ENCODE assay signal across 10 mouse cellular contexts in genomic region chr10:57488591-57488990, GRCm38 (mm10). TPM values are rescaled to one million over a fixed set of nuclear protein-coding genes. Genes with fewer than 3 reads are reported as not detected.
A peak's percentile ranks its signal among the peaks of the same experiment; 100 is the strongest.
DNase-seq lines count a peak whose midpoint lies in the region; ATAC-seq and TF ChIP-seq lines count a peak whose summit lies in the region.
"Had no signal": no experiment of that assay in that cellular context is flagged by ENCODE, and none has a peak within 500 bp of the region (broad histone marks: within the 10 kb centered on the region; RNA-seq: fewer than 3 reads in every experiment).

No protein-coding gene starts in this region.

- no peak for TF ChIP-seq POLR2A in ES-Bruce4 (IDR thresholded peaks at IDR 0.05; ENCODE audit: insufficient read depth, low read length)

- DNase-seq in heart, postnatal 0 days (ENCODE audit: low spot score), result no peak
- DNase-seq in heart, postnatal 36 days, result no peak
- DNase-seq in hindbrain, embryonic 10.5 days (ENCODE audit: low spot score), result no peak
- DNase-seq in midbrain, embryonic 14.5 days, result no peak
- DNase-seq in ovary, postnatal 10 days (ENCODE audit: low spot score), result no peak
- no peak for DNase-seq in testis, postnatal 10 days (ENCODE audit: low spot score)
- DNase-seq: heart, postnatal 4 days had no signal

- H3K27ac ChIP-seq in heart, postnatal 0 days (ENCODE audit: low read depth), result no peak overlapping the region
- no peak overlapping the region for H3K27ac ChIP-seq in ES-Bruce4 (ENCODE audit: insufficient read depth, low read length)
- H3K27ac ChIP-seq in hindbrain, embryonic 10.5 days, result no peak overlapping the region
- H3K27ac ChIP-seq in midbrain, embryonic 14.5 days (replicated peaks; ENCODE audit: low read depth, low read length), result no peak overlapping the region

- no peak overlapping the region for H3K4me3 ChIP-seq in heart, postnatal 0 days (ENCODE audit: low read depth, low read length)
- no peak overlapping the region for H3K4me3 ChIP-seq in ES-Bruce4 (ENCODE audit: low read depth, low read length)
- peak overlapping the region; percentile 94 for H3K4me3 ChIP-seq in hindbrain, embryonic 10.5 days
- H3K4me3 ChIP-seq in midbrain, embryonic 14.5 days (replicated peaks; ENCODE audit: low read depth, low read length), result peak overlapping the region; percentile 95

- no peak for TF ChIP-seq EP300 in heart, postnatal 0 days (IDR thresholded peaks at IDR 0.05; ENCODE audit: low read depth)
- no peak for TF ChIP-seq EP300 in ES-Bruce4 (IDR thresholded peaks at IDR 0.05; ENCODE audit: insufficient read depth, low read depth, low read length)

- intact Hi-C loops in heart, postnatal 36 days (cut with DNase I), result loop anchor here (10.0 kb wide), 2 partner anchors 306 to 1264 kb away; partner anchors contain the start of genes Smpdl3a and Tbc1d32

- H3K4me1 ChIP-seq in heart, postnatal 0 days (ENCODE audit: control insufficient read depth, insufficient read depth), result peaks cover 13% of the 10 kb centered on the region; the same call in 1 of the 2 replicates
- peaks cover 4% of the 10 kb centered on the region for H3K4me1 ChIP-seq in ES-Bruce4 (ENCODE audit: control insufficient read depth, insufficient read depth, low read length)
- peaks cover 24% of the 10 kb centered on the region for H3K4me1 ChIP-seq in hindbrain, embryonic 10.5 days (replicated peaks)
- peaks cover 25% of the 10 kb centered on the region for H3K4me1 ChIP-seq in midbrain, embryonic 14.5 days (ENCODE audit: control insufficient read depth, insufficient read depth, low read length)

- no peak overlapping the region for H3K9ac ChIP-seq in heart, postnatal 0 days (replicated peaks; ENCODE audit: low read depth, low read length)
- peak overlapping the region; percentile 35; the same call in 1 of the 2 replicates for H3K9ac ChIP-seq in ES-Bruce4 (ENCODE audit: low read depth, poor library complexity, severe bottlenecking)
- no peak overlapping the region for H3K9ac ChIP-seq in midbrain, embryonic 14.5 days (replicated peaks; ENCODE audit: low read length)

- no peaks in the 10 kb centered on the region for H3K9me3 ChIP-seq in heart, postnatal 0 days (replicated peaks; ENCODE audit: control insufficient read depth, low read length)
- H3K9me3 ChIP-seq in ES-Bruce4 (replicated peaks; ENCODE audit: control insufficient read depth, insufficient read depth, low read length, poor library complexity, severe bottlenecking), result no peaks in the 10 kb centered on the region
- peaks cover 5% of the 10 kb centered on the region; the same call in 1 of the 2 replicates for H3K9me3 ChIP-seq in hindbrain, embryonic 10.5 days
- no peaks in the 10 kb centered on the region for H3K9me3 ChIP-seq in midbrain, embryonic 14.5 days (ENCODE audit: control insufficient read depth, low read length)

- H3K4me2 ChIP-seq in heart, postnatal 0 days (ENCODE audit: low read depth, low read length), result no peak overlapping the region; the same call in 1 of the 2 replicates
- peak overlapping the region; percentile 68 for H3K4me2 ChIP-seq in midbrain, embryonic 14.5 days (ENCODE audit: low read length)

- no peaks in the 10 kb centered on the region for H3K36me3 ChIP-seq in heart, postnatal 0 days (replicated peaks; ENCODE audit: control insufficient read depth, insufficient read depth, low read length)
- H3K36me3 ChIP-seq in ES-Bruce4 (ENCODE audit: control insufficient read depth, insufficient read depth, low read length, poor library complexity, severe bottlenecking), result peaks cover 3% of the 10 kb centered on the region; the same call in 1 of the 2 replicates
- H3K36me3 ChIP-seq in hindbrain, embryonic 10.5 days, result peaks cover 38% of the 10 kb centered on the region
- H3K36me3 ChIP-seq in midbrain, embryonic 14.5 days (ENCODE audit: control insufficient read depth, insufficient read depth, low read length), result no peaks in the 10 kb centered on the region

- H3K27me3 ChIP-seq in heart, postnatal 0 days (ENCODE audit: control insufficient read depth, insufficient read depth, low read length), result no peaks in the 10 kb centered on the region
- no peaks in the 10 kb centered on the region; the same call in 1 of the 2 replicates for H3K27me3 ChIP-seq in ES-Bruce4 (ENCODE audit: control insufficient read depth, insufficient read depth, low read length, poor library complexity, severe bottlenecking)
- H3K27me3 ChIP-seq in hindbrain, embryonic 10.5 days (ENCODE audit: insufficient read depth, poor library complexity, severe bottlenecking), result no peaks in the 10 kb centered on the region
- no peaks in the 10 kb centered on the region for H3K27me3 ChIP-seq in midbrain, embryonic 14.5 days (ENCODE audit: control insufficient read depth, insufficient read depth, low read length)

- no peak for ATAC-seq in heart, postnatal 0 days (ENCODE audit: insufficient read depth, low read depth)
- no peak for ATAC-seq in midbrain, embryonic 14.5 days (ENCODE audit: low FRiP score, low TSS enrichment)
- no peak for ATAC-seq in megakaryocyte, adult 5-6 weeks (ENCODE audit: poor library complexity, severe bottlenecking)
- ATAC-seq: CD4-positive, CD25-positive, alpha-beta regulatory T cell, adult 4 months had no signal

- 0 out of 2 replicates have a peak, but pooled peaks have one; percentile 23 for TF ChIP-seq CTCF in heart, postnatal 0 days (IDR thresholded peaks at IDR 0.05; ENCODE audit: low read depth)
- TF ChIP-seq CTCF in ES-Bruce4 (IDR thresholded peaks at IDR 0.05; ENCODE audit: low read depth, low read length), result no peak

RNA-seq across cellular contexts. Expression of gene Hsf2, which starts 2.4 kb away (rescaled TPM):
- 22.3 and 31.2 TPM in 2 replicates for total RNA-seq in heart, postnatal 0 days (2014; rRNA removed; ENCODE audit: low replicate concordance)
- polyA plus RNA-seq in heart, postnatal 0 days (2015; fragmentation: Nextera tagmentation; extraction: Ambion mirVana), result 24.7 and 25.5 TPM in 2 replicates
- 10 to 100 TPM; 13.7 to 18.0 TPM for total RNA-seq in heart, postnatal 36 days (2021)
- 68.1 and 75.5 TPM in 2 replicates for polyA plus RNA-seq in ES-Bruce4 (2011; ENCODE audit: insufficient read depth, insufficient read length, low read depth, missing spikeins)
- 58.6 and 59.9 TPM in 2 replicates for polyA plus RNA-seq in hindbrain, embryonic 10.5 days (2016; fragmentation: Nextera tagmentation; extraction: Ambion mirVana)
- 68.2 and 71.4 TPM in 2 replicates for polyA plus RNA-seq in midbrain, embryonic 14.5 days (2014; fragmentation: Nextera tagmentation; extraction: Ambion mirVana)
- 23.1 and 25.7 TPM in 2 replicates for total RNA-seq in megakaryocyte, adult 5-6 weeks (2015)
- total RNA-seq in megakaryocyte, adult 5-6 weeks (2017), result 36.6 and 41.8 TPM in 2 replicates

RNA-seq across cellular contexts. Expression of gene Serinc1, which starts 43.7 kb away (rescaled TPM):
- 143 and 145 TPM in 2 replicates for total RNA-seq in heart, postnatal 0 days (2014; rRNA removed; ENCODE audit: low replicate concordance)
- 155 and 158 TPM in 2 replicates for polyA plus RNA-seq in heart, postnatal 0 days (2015; fragmentation: Nextera tagmentation; extraction: Ambion mirVana)
- total RNA-seq in heart, postnatal 36 days (2021), result 100 to 1,000 TPM; 282 to 310 TPM
- 63.6 and 75.0 TPM in 2 replicates for polyA plus RNA-seq in ES-Bruce4 (2011; ENCODE audit: insufficient read depth, insufficient read length, low read depth, missing spikeins)
- 135 and 142 TPM in 2 replicates for polyA plus RNA-seq in hindbrain, embryonic 10.5 days (2016; fragmentation: Nextera tagmentation; extraction: Ambion mirVana)
- polyA plus RNA-seq in midbrain, embryonic 14.5 days (2014; fragmentation: Nextera tagmentation; extraction: Ambion mirVana), result 387 and 476 TPM in 2 replicates
- total RNA-seq in megakaryocyte, adult 5-6 weeks (2015), result 113 and 129 TPM in 2 replicates
- 102 and 108 TPM in 2 replicates for total RNA-seq in megakaryocyte, adult 5-6 weeks (2017)

Comparison
In these comparisons a context has a peak if more than half of its experiments do, and no peak if none do; other contexts are left out.
1. H3K4me3 ChIP-seq: peak in hindbrain, embryonic 10.5 days (single experiment) and midbrain, embryonic 14.5 days (single experiment); none in heart, postnatal 0 days (single experiment) and ES-Bruce4 (single experiment).